Mouse (Mus musculus) heart, postnatal 4 days (tissue): ENCODE results near the gene Ppp1r12a. TPM values are rescaled to one million over a fixed set of nuclear protein-coding genes. Genes with fewer than 3 reads are reported as not detected.

Experiments used
- DNase-seq: peaks from one replicate; pipeline ENCODE4 v3.0.0; 2021
- total RNA-seq, 2 experiments: library from RNA; stranded (reverse); gene quantifications; 2 replicates each; pipeline ENCODE4 v1.2.3; 2021

Gene Ppp1r12a
- total RNA-seq, 2 experiments from 2014 or later = 173 to 182 TPM

- peak; percentile 55 for DNase-seq
Observed at GRCm38 (mm10) chr10:108162297-108163020, 466 bp downstream of the Ppp1r12a start.

GRCm38 (mm10) chr10:108163021-108163410 lies 1.0 kb downstream of the Ppp1r12a start:
- DNase-seq = peak; percentile 21

GRCm38 (mm10) chr10:108163451-108163850 lies 1.5 kb downstream of the Ppp1r12a start:
- DNase-seq = no peak

- peak; percentile 59 for DNase-seq
Observed at GRCm38 (mm10) chr10:108167823-108168222, 5.8 kb downstream of the Ppp1r12a start.

GRCm38 (mm10) chr10:108170818-108171217 lies 8.8 kb downstream of the Ppp1r12a start:
- DNase-seq = no peak

- no peak for DNase-seq
Observed at GRCm38 (mm10) chr10:108171637-108172036, 9.6 kb downstream of the Ppp1r12a start.

GRCm38 (mm10) chr10:108172817-108173563 lies 11.0 kb downstream of the Ppp1r12a start:
- peak; percentile 28 for DNase-seq

- no peak for DNase-seq
Observed at GRCm38 (mm10) chr10:108174107-108174506, 12.1 kb downstream of the Ppp1r12a start.

- DNase-seq = no peak
Observed at GRCm38 (mm10) chr10:108175885-108176284, 13.9 kb downstream of the Ppp1r12a start.

- no peak for DNase-seq
Observed at GRCm38 (mm10) chr10:108178285-108178848, 16.4 kb downstream of the Ppp1r12a start.

- DNase-seq = no peak
Observed at GRCm38 (mm10) chr10:108179404-108179803, 17.4 kb downstream of the Ppp1r12a start.

GRCm38 (mm10) chr10:108180313-108180712 lies 18.3 kb downstream of the Ppp1r12a start:
- DNase-seq = no peak

- DNase-seq = no peak
Observed at GRCm38 (mm10) chr10:108181893-108182292, 19.9 kb downstream of the Ppp1r12a start.

GRCm38 (mm10) chr10:108182386-108182785 lies 20.4 kb downstream of the Ppp1r12a start:
- no peak for DNase-seq

- no peak for DNase-seq
Observed at GRCm38 (mm10) chr10:108184763-108185162, 22.8 kb downstream of the Ppp1r12a start.

- DNase-seq = no peak
Observed at GRCm38 (mm10) chr10:108185265-108185664, 23.3 kb downstream of the Ppp1r12a start.

- DNase-seq = no peak
Observed at GRCm38 (mm10) chr10:108189303-108189702, 27.3 kb downstream of the Ppp1r12a start.

- no peak for DNase-seq
Observed at GRCm38 (mm10) chr10:108189986-108190385, 28.0 kb downstream of the Ppp1r12a start.

GRCm38 (mm10) chr10:108190626-108191025 lies 28.6 kb downstream of the Ppp1r12a start:
- DNase-seq = no peak

- no peak for DNase-seq
Observed at GRCm38 (mm10) chr10:108191381-108191787, 29.4 kb downstream of the Ppp1r12a start.

GRCm38 (mm10) chr10:108192306-108192705 lies 30.3 kb downstream of the Ppp1r12a start:
- no peak for DNase-seq

- DNase-seq = no peak
Observed at GRCm38 (mm10) chr10:108196124-108196523, 34.1 kb downstream of the Ppp1r12a start.

GRCm38 (mm10) chr10:108197498-108197897 lies 35.5 kb downstream of the Ppp1r12a start:
- no peak for DNase-seq
